Mouse (Mus musculus) ES-Bruce4 (cell line): ENCODE data around the gene Gm2174. TPM values are rescaled to one million over a fixed set of nuclear protein-coding genes. Genes with fewer than 3 reads are reported as not detected.

Experiments used
- H3K27ac ChIP-seq: 2 replicates; pipeline ENCODE4 v1.5.1; 2012; ENCODE audit warnings: low read length, inconsistent platforms; ENCODE audit not compliant: insufficient read depth
- H3K27me3 ChIP-seq: 2 replicates; pipeline ENCODE4 v1.6.1; 2012; ENCODE audit warnings: mild to moderate bottlenecking, low read length, inconsistent platforms; ENCODE audit not compliant: control insufficient read depth, poor library complexity, insufficient read depth, severe bottlenecking
- H3K36me3 ChIP-seq: 2 replicates; pipeline ENCODE4 v1.6.1; 2012; ENCODE audit warnings: inconsistent platforms, mild to moderate bottlenecking, low read length, moderate library complexity; ENCODE audit not compliant: control insufficient read depth, poor library complexity, insufficient read depth, severe bottlenecking
- H3K4me1 ChIP-seq: one replicate; pipeline ENCODE4 v1.8.1; 2011; ENCODE audit warnings: low read length; ENCODE audit not compliant: control insufficient read depth, insufficient read depth
- H3K4me3 ChIP-seq: 2 replicates; pipeline ENCODE4 v1.5.1; 2011; ENCODE audit warnings: low read depth, mild to moderate bottlenecking, low read length
- H3K9ac ChIP-seq: 2 replicates; pipeline ENCODE4 v1.6.1; 2012; ENCODE audit warnings: low read depth, mild to moderate bottlenecking, inconsistent platforms; ENCODE audit not compliant: poor library complexity, severe bottlenecking
- H3K9me3 ChIP-seq: replicated peaks from 2 replicates; pipeline ENCODE4 v1.6.1; 2012; ENCODE audit warnings: mild to moderate bottlenecking, low read length, inconsistent platforms; ENCODE audit not compliant: control insufficient read depth, poor library complexity, insufficient read depth, severe bottlenecking
- CTCF ChIP-seq: IDR thresholded peaks from one replicate; pipeline ENCODE4 v1.8.1; 2011; ENCODE audit warnings: low read depth, low read length
- EP300 ChIP-seq: IDR thresholded peaks from 2 replicates; pipeline ENCODE4 v1.6.1; 2011; ENCODE audit warnings: low read depth, low read length; ENCODE audit not compliant: insufficient read depth
- POLR2A ChIP-seq: IDR thresholded peaks from one replicate; pipeline ENCODE4 v1.8.1; 2011; ENCODE audit warnings: low read length; ENCODE audit not compliant: insufficient read depth
- polyA plus RNA-seq: library from polyadenylated mRNA; stranded (reverse); fragments of >200 nt; gene quantifications from 2 replicates; pipeline ENCODE4 v1.2.4, GENCODE M21; 2011; ENCODE audit warnings: low read depth; ENCODE audit not compliant: missing spikeins, insufficient read depth, insufficient read length

Gene Gm2174
- polyA plus RNA-seq, 1 experiment, result not detected

GRCm38 (mm10) chrX:56481906-56482305, 34.1 kb downstream of the Gm2174 start:
- Histone ChIP-seq H3K4me3 (no peak overlapping the region), H3K36me3 (no peaks in the 10 kb centered on the region), H3K27ac (no peak overlapping the region), H3K27me3 (no peaks in the 10 kb centered on the region), H3K9me3 (no peaks in the 10 kb centered on the region), H3K9ac (no peak overlapping the region), H3K4me1 (no peaks in the 10 kb centered on the region)
- TF ChIP-seq POLR2A (no peak), EP300 (no peak), CTCF (no peak)

- Histone ChIP-seq H3K4me3 (no peak overlapping the region), H3K36me3 (no peaks in the 10 kb centered on the region), H3K9ac (no peak overlapping the region), H3K4me1 (no peaks in the 10 kb centered on the region), H3K27me3 (no peaks in the 10 kb centered on the region), H3K9me3 (no peaks in the 10 kb centered on the region), H3K27ac (no peak overlapping the region)
- no peak for TF ChIP-seq CTCF
- no peak for TF ChIP-seq EP300
- no peak for TF ChIP-seq POLR2A
Observed at GRCm38 (mm10) chrX:56489758-56490157, 42.0 kb downstream of the Gm2174 start.

GRCm38 (mm10) chrX:56497241-56497640, 49.5 kb downstream of the Gm2174 start:
- H3K9me3 ChIP-seq, result no peaks in the 10 kb centered on the region
- no peaks in the 10 kb centered on the region for H3K4me1 ChIP-seq
- no peaks in the 10 kb centered on the region for H3K36me3 ChIP-seq
- H3K27me3 ChIP-seq, result no peaks in the 10 kb centered on the region
- TF ChIP-seq CTCF (no peak), EP300 (no peak)
- no peak overlapping the region for H3K9ac ChIP-seq
- H3K4me3 ChIP-seq, result no peak overlapping the region
- no peak overlapping the region for H3K27ac ChIP-seq

Other genes with a start within 250 kb of the Gm2174 start
- not detected in 2 replicates for gene Gm773, start 235.1 kb upstream of the Gm2174 start, polyA plus RNA-seq
- 4.4 and 6.2 TPM in 2 replicates for gene Zfp449, start 101.6 kb upstream of the Gm2174 start, polyA plus RNA-seq
- 3.3 and 3.5 TPM in 2 replicates for gene Smim10l2a, start 73.4 kb upstream of the Gm2174 start, polyA plus RNA-seq
- 10.5 and 11.1 TPM in 2 replicates for gene Ints6l, start 6.9 kb downstream of the Gm2174 start, polyA plus RNA-seq
- gene Gm10477, start 76.8 kb downstream of the Gm2174 start, polyA plus RNA-seq, result not detected in 2 replicates
- 1.1 TPM in 1 of 2 replicates, not detected in the other for gene Gm648, start 101.6 kb downstream of the Gm2174 start, polyA plus RNA-seq
- gene Mmgt1, start 150.1 kb downstream of the Gm2174 start, polyA plus RNA-seq, result 21.0 and 21.1 TPM in 2 replicates
- gene Slc9a6, start 161.8 kb downstream of the Gm2174 start, polyA plus RNA-seq, result 9.9 and 10.0 TPM in 2 replicates